Mouse (Mus musculus): ENCODE measurements around the gene Rpf2. TPM values are rescaled to one million over a fixed set of nuclear protein-coding genes. Genes with fewer than 3 reads are reported as not detected.
A peak's percentile ranks its signal among the peaks of the same experiment; 100 is the strongest.

The Rpf2 gene
- total and polyA plus RNA-seq, 3 experiments, result 92.8 to 122 TPM; not detected in 1

DNA sequence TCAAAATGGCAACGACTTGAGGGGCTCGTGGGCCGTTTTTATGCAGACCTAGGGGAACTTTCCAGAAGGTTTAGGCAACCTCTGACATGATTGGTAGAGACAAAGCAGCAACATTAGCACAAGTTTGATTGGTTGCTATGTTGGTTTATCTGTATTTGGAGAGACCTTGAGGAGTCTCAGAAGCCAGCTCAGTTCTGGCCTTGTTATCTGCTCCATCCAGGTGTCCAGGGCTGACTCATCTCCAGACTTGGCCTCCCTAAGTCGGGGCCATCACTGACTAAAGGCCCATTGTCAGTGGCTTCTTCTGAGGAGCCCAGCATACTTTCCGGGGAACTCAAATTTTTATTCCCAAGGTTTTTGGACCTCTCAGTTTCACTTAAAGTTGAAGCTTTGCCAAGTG is 27.1 kb upstream of the Rpf2 start:
- TF ChIP-seq UBTF (IDR thresholded peaks at IDR 0.05; ENCODE audit: borderline replicate concordance, insufficient read depth, low read depth, low read length), result no peak
- TF ChIP-seq RAD21 (IDR thresholded peaks at IDR 0.05; ENCODE audit: low read depth, low read length), result no peak
- no peak; the same call in 1 of the 2 replicates for TF ChIP-seq MXI1 (IDR thresholded peaks at IDR 0.05; ENCODE audit: low read depth, low read length)
- no peak for TF ChIP-seq USF1 (IDR thresholded peaks at IDR 0.05; ENCODE audit: low read depth, low read length)
- TF ChIP-seq MEF2A (IDR thresholded peaks at IDR 0.05; ENCODE audit: extremely low read depth, insufficient replicate concordance, low read depth, low read length, poor library complexity, severe bottlenecking), result no peak
- TF ChIP-seq GABPA (IDR thresholded peaks at IDR 0.05; ENCODE audit: low read depth, low read length), result no peak
- TF ChIP-seq NRF1 (IDR thresholded peaks at IDR 0.05; ENCODE audit: insufficient read depth, low read depth, low read length, poor library complexity, severe bottlenecking), result no peak
- TF ChIP-seq MYC (IDR thresholded peaks at IDR 0.05; ENCODE audit: low read depth, low read length), result no peak
- TF ChIP-seq EP300 (IDR thresholded peaks at IDR 0.05; ENCODE audit: low read depth in 1 of 2, low read length in 2 of 2), result peak; percentile 82 to 90
- no peak for TF ChIP-seq ZKSCAN1 (IDR thresholded peaks at IDR 0.05; ENCODE audit: low read depth, low read length)
- TF ChIP-seq HCFC1 (IDR thresholded peaks at IDR 0.05; ENCODE audit: low read depth, low read length), result no peak
- TF ChIP-seq TAL1 (IDR thresholded peaks at IDR 0.05; ENCODE audit: low read length), result peak; percentile 96
- TF ChIP-seq SMC3 (IDR thresholded peaks at IDR 0.05; ENCODE audit: low read depth, low read length), result no peak
- no peak for TF ChIP-seq USF2 (IDR thresholded peaks at IDR 0.05; ENCODE audit: borderline replicate concordance in 1 of 2, insufficient read depth in 1 of 2, low read depth in 1 of 2, low read length in 2 of 2)
- TF ChIP-seq POLR2A (IDR thresholded peaks at IDR 0.05; ENCODE audit: control insufficient read depth in 1 of 2, insufficient read depth in 1 of 2, low read depth in 1 of 2, low read length in 2 of 2, poor library complexity in 1 of 2), result peak in 1 of 2 experiments; percentile 44; a peak in 2 of 4 replicates
- TF ChIP-seq CHD1 (IDR thresholded peaks at IDR 0.05; ENCODE audit: low read depth, low read length), result no peak
- peak; percentile 93 for TF ChIP-seq GATA1 (IDR thresholded peaks at IDR 0.05; ENCODE audit: low read depth, low read length)
- TF ChIP-seq SIN3A (IDR thresholded peaks at IDR 0.05; ENCODE audit: low read length), result peak; percentile 27; the same call in 1 of the 2 replicates
- TF ChIP-seq BHLHE40 (IDR thresholded peaks at IDR 0.05; ENCODE audit: borderline replicate concordance, low read depth, low read length), result no peak
- peak; percentile 73 for TF ChIP-seq ETS1 (IDR thresholded peaks at IDR 0.05; ENCODE audit: low read depth, low read length)
- no peak; the same call in 1 of the 2 replicates for TF ChIP-seq RCOR1 (IDR thresholded peaks at IDR 0.05; ENCODE audit: low read depth, low read length)
- TF ChIP-seq MAFK (IDR thresholded peaks at IDR 0.05; ENCODE audit: borderline replicate concordance, low read depth, low read length), result no peak
- no peak for TF ChIP-seq KAT2A (conservative IDR thresholded peaks at IDR 0.05; ENCODE audit: low read depth, low read length)
- TF ChIP-seq TCF12 (IDR thresholded peaks at IDR 0.05; ENCODE audit: low read depth, low read length), result peak; percentile 85
- TF ChIP-seq JUND (IDR thresholded peaks at IDR 0.05; ENCODE audit: low read depth, low read length), result peak; percentile 79
- TF ChIP-seq ZC3H11A (IDR thresholded peaks at IDR 0.05; ENCODE audit: low read depth, low read length), result no peak
- TF ChIP-seq MAZ (IDR thresholded peaks at IDR 0.05; ENCODE audit: low read depth, low read length), result no peak
- TF ChIP-seq TBP (IDR thresholded peaks at IDR 0.05; ENCODE audit: low read depth, low read length), result no peak; the same call in 1 of the 2 replicates
- no peak for TF ChIP-seq ZMIZ1 (IDR thresholded peaks at IDR 0.05; ENCODE audit: low read depth, low read length)
- Histone ChIP-seq H3K4me1 (ENCODE audit: control insufficient read depth in 1 of 2, insufficient read depth in 2 of 2, low read length in 2 of 2) (peaks cover 9 to 31% of the 10 kb centered on the region in 2 experiments), H3K27ac (ENCODE audit: control insufficient read depth, low read depth, low read length) (peak overlapping the region; percentile 59), H3K9me3 (replicated peaks; ENCODE audit: insufficient read depth, low read length) (no peaks in the 10 kb centered on the region), H3K4me3 (ENCODE audit: control insufficient read depth in 1 of 2, insufficient read depth in 1 of 2, low read depth in 2 of 2, low read length in 2 of 2) (no peak overlapping the region), H3K36me3 (ENCODE audit: control insufficient read depth in 1 of 2, insufficient read depth in 2 of 2, low read length in 2 of 2) (peaks cover 0 to 17% of the 10 kb centered on the region in 2 experiments; a peak in 2 of 4 replicates), H3K79me2 (ENCODE audit: control insufficient read depth, insufficient read depth, low read length, poor library complexity) (no peaks in the 10 kb centered on the region), H3K27me3 (ENCODE audit: control insufficient read depth in 1 of 2, insufficient read depth in 2 of 2, low read length in 2 of 2) (no peaks in the 10 kb centered on the region), H3K9ac (ENCODE audit: control insufficient read depth, low read depth, low read length, poor library complexity, severe bottlenecking) (peak overlapping the region; percentile 3; the same call in 1 of the 2 replicates)
- DNase-seq (ENCODE audit: low read depth, low spot score), result peak; percentile 87

Measured in MEL (cell line).